Mouse (Mus musculus): ENCODE results near the gene Smim4. TPM values are rescaled to one million over a fixed set of nuclear protein-coding genes. Genes with fewer than 3 reads are reported as not detected.

Gene Smim4
- polyA plus RNA-seq, 1 experiment from 2014 or later: 127 TPM

DNA sequence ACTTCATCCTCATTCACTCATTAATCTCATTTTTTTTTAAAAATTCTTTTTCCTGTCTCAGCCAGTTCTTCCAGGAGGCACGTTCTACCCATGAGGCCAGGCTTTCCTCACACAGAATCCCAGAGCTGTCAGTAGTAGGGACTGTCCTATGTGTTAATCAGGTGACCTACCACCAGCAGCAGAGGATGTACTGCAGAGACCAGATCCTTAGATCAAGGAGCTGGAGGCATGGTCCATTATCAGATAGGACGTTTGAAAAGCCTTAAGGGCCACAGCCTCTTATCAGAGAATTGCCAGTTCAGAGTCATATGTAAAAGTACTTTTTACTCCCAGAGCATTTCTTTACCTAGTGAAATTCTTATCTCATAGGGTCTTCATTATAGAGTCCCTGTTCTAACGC, 14.7 kb downstream of the Smim4 start:
- Histone ChIP-seq H3K4me2 (replicated peaks; ENCODE audit: low read depth) (no peak overlapping the region), H3K27me3 (replicated peaks; ENCODE audit: control insufficient read depth, insufficient read depth, low read length) (no peaks in the 10 kb centered on the region), H3K36me3 (ENCODE audit: control insufficient read depth, insufficient read depth) (peaks cover 60% of the 10 kb centered on the region), H3K27ac (ENCODE audit: low read depth, low read length) (no peak overlapping the region), H3K9ac (ENCODE audit: low read depth, low read length) (no peak overlapping the region), H3K4me1 (replicated peaks; ENCODE audit: control insufficient read depth, insufficient read depth, low read length) (no peaks in the 10 kb centered on the region), H3K4me3 (ENCODE audit: low read depth, low read length) (no peak overlapping the region), H3K9me3 (ENCODE audit: control insufficient read depth) (no peaks in the 10 kb centered on the region)
- no peak for TF ChIP-seq CTCF (IDR thresholded peaks at IDR 0.05; ENCODE audit: low read depth)
- 64% methylated on average over 3 of the region's 3 CpGs for WGBS
- no peak for ATAC-seq

DNA sequence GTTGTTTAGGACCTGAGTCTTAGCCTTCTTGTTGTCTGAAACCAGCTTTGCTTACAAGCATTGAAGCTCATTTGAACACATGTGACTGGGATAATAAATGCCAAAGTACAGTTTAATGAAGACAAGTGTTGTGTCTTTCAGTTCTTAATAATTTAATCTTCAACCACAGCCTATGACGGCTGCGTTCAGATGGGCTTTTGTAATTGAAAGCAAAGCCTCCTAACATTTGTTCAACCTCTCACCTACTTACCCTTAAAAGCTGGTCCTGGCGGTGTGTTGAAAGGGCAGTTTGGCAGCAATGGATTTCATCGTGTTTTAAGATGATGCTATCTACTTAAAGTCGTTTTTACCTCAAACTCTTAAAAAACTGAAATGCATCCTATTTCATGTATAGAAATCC, 16.6 kb downstream of the Smim4 start:
- no peaks in the 10 kb centered on the region for H3K27me3 ChIP-seq (replicated peaks; ENCODE audit: control insufficient read depth, insufficient read depth, low read length)
- H3K9me3 ChIP-seq (ENCODE audit: control insufficient read depth): no peaks in the 10 kb centered on the region
- no peak overlapping the region for H3K9ac ChIP-seq (ENCODE audit: low read depth, low read length)
- no peak overlapping the region for H3K4me2 ChIP-seq (replicated peaks; ENCODE audit: low read depth)
- H3K4me3 ChIP-seq (ENCODE audit: low read depth, low read length): no peak overlapping the region
- TF ChIP-seq CTCF (IDR thresholded peaks at IDR 0.05; ENCODE audit: low read depth): no peak
- no peaks in the 10 kb centered on the region for H3K4me1 ChIP-seq (replicated peaks; ENCODE audit: control insufficient read depth, insufficient read depth, low read length)
- 75% methylated on average over 5 of the region's 5 CpGs for WGBS
- H3K36me3 ChIP-seq (ENCODE audit: control insufficient read depth, insufficient read depth): peaks cover 63% of the 10 kb centered on the region
- no peak for ATAC-seq
- no peak overlapping the region for H3K27ac ChIP-seq (ENCODE audit: low read depth, low read length)

DNA sequence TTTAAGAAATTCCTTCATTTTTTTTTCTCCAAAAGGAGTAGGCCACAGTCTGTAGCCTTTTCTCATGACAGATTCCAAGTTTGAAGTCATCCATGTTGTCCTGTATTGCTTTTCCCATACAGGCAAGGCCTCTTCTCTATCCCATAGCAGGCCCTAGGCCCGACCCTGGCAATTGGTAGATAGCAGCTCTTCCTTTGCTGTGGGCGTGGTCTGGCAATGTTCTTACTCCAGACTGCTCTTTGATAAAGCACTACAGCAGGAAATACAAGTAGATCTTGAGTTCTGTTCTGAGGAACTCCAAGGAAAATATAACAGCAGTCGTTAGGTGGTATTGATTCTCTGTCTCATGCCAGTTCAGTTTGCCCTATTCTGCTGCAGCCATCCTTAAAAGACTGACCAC, 18.1 kb downstream of the Smim4 start:
- H3K27ac ChIP-seq (ENCODE audit: low read depth, low read length): no peak overlapping the region
- H3K27me3 ChIP-seq (replicated peaks; ENCODE audit: control insufficient read depth, insufficient read depth, low read length): no peaks in the 10 kb centered on the region
- no peak overlapping the region for H3K4me2 ChIP-seq (replicated peaks; ENCODE audit: low read depth)
- no peak overlapping the region for H3K4me3 ChIP-seq (ENCODE audit: low read depth, low read length)
- no peak overlapping the region for H3K9ac ChIP-seq (ENCODE audit: low read depth, low read length)
- 48% methylated on average over 3 of the region's 3 CpGs for WGBS
- no peak for ATAC-seq
- H3K9me3 ChIP-seq (ENCODE audit: control insufficient read depth): no peaks in the 10 kb centered on the region
- no peak for TF ChIP-seq CTCF (IDR thresholded peaks at IDR 0.05; ENCODE audit: low read depth)
- no peaks in the 10 kb centered on the region for H3K4me1 ChIP-seq (replicated peaks; ENCODE audit: control insufficient read depth, insufficient read depth, low read length)
- H3K36me3 ChIP-seq (ENCODE audit: control insufficient read depth, insufficient read depth): peaks cover 73% of the 10 kb centered on the region

DNA sequence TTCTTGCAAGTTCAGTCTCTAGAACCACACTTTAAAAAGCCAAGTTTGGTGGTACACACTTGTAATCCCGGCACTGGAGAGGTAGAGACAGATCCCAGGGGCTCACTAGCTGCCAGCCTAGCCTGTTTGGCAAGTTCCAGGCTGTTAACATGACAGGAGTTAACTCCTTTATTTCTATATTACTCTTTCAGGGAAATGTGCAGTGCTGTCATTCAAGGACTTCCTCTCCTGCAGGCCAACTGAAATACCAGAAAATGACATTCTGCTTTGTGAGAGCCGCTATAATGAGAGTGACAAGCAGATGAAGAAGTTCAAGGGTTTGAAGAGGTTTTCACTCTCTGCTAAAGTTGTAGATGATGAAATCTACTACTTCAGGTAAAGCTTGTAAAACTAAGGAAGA, 23.6 kb downstream of the Smim4 start:
- ATAC-seq: no peak
- Histone ChIP-seq H3K9me3 (ENCODE audit: control insufficient read depth) (no peaks in the 10 kb centered on the region), H3K4me2 (replicated peaks; ENCODE audit: low read depth) (no peak overlapping the region), H3K9ac (ENCODE audit: low read depth, low read length) (no peak overlapping the region), H3K4me1 (replicated peaks; ENCODE audit: control insufficient read depth, insufficient read depth, low read length) (no peaks in the 10 kb centered on the region), H3K36me3 (ENCODE audit: control insufficient read depth, insufficient read depth) (peaks cover 58% of the 10 kb centered on the region), H3K27ac (ENCODE audit: low read depth, low read length) (no peak overlapping the region), H3K4me3 (ENCODE audit: low read depth, low read length) (no peak overlapping the region), H3K27me3 (replicated peaks; ENCODE audit: control insufficient read depth, insufficient read depth, low read length) (no peaks in the 10 kb centered on the region)
- WGBS: 65% methylated on average over 2 of the region's 2 CpGs
- no peak for TF ChIP-seq CTCF (IDR thresholded peaks at IDR 0.05; ENCODE audit: low read depth)

DNA sequence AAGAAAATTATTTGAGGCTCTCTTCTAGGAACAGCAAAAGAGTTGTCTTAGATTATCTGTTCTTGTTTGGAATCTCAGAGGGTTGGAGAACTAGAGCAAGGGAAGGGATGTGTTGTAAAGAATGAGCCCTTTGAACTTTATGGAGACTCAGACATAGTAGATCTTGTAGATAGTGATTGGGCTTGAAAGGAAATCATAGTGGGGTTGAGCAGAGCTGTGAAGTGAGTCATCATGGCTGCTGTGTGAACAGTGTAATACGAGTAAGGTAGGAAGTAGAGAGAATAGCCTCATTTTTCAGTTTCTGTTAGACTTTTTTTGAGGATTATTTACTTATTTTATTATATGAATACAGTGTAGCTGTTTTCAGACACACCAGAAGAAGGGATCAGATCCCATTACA, 38.8 kb downstream of the Smim4 start:
- no peaks in the 10 kb centered on the region for H3K9me3 ChIP-seq (ENCODE audit: control insufficient read depth)
- H3K27me3 ChIP-seq (replicated peaks; ENCODE audit: control insufficient read depth, insufficient read depth, low read length): no peaks in the 10 kb centered on the region
- no peak for TF ChIP-seq CTCF (IDR thresholded peaks at IDR 0.05; ENCODE audit: low read depth)
- no peak overlapping the region for H3K27ac ChIP-seq (ENCODE audit: low read depth, low read length)
- H3K4me3 ChIP-seq (ENCODE audit: low read depth, low read length): no peak overlapping the region
- ATAC-seq: no peak
- WGBS: 56% methylated on average over 1 of the region's 1 CpGs
- H3K4me2 ChIP-seq (replicated peaks; ENCODE audit: low read depth): no peak overlapping the region
- peaks cover 54% of the 10 kb centered on the region for H3K36me3 ChIP-seq (ENCODE audit: control insufficient read depth, insufficient read depth)
- no peak overlapping the region for H3K9ac ChIP-seq (ENCODE audit: low read depth, low read length)
- H3K4me1 ChIP-seq (replicated peaks; ENCODE audit: control insufficient read depth, insufficient read depth, low read length): no peaks in the 10 kb centered on the region

DNA sequence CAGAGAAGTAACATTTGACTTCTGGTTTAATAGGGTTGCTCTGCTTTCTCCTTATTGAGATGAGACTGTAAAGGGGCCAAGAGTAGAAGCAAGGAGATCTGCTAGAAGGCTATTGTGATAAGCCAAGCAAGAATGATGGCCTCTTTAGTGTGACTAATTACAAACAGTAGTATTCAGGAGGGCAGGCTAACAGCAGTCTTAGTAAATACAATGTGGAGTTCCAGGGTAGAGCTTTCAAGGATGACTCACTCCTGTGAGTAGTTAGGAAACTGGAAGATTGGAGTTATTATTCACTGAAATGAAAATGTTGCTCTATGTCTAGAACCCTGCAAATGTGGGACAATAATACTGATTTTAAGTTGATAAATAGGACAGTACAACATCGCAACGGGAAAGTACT, 40.2 kb downstream of the Smim4 start:
- Histone ChIP-seq H3K4me3 (ENCODE audit: low read depth, low read length) (no peak overlapping the region), H3K9me3 (ENCODE audit: control insufficient read depth) (no peaks in the 10 kb centered on the region), H3K4me2 (replicated peaks; ENCODE audit: low read depth) (no peak overlapping the region), H3K9ac (ENCODE audit: low read depth, low read length) (no peak overlapping the region), H3K4me1 (replicated peaks; ENCODE audit: control insufficient read depth, insufficient read depth, low read length) (no peaks in the 10 kb centered on the region), H3K36me3 (ENCODE audit: control insufficient read depth, insufficient read depth) (peaks cover 57% of the 10 kb centered on the region), H3K27ac (ENCODE audit: low read depth, low read length) (no peak overlapping the region), H3K27me3 (replicated peaks; ENCODE audit: control insufficient read depth, insufficient read depth, low read length) (no peaks in the 10 kb centered on the region)
- ATAC-seq: no peak
- WGBS: 86% methylated on average over 2 of the region's 2 CpGs
- no peak for TF ChIP-seq CTCF (IDR thresholded peaks at IDR 0.05; ENCODE audit: low read depth)

DNA sequence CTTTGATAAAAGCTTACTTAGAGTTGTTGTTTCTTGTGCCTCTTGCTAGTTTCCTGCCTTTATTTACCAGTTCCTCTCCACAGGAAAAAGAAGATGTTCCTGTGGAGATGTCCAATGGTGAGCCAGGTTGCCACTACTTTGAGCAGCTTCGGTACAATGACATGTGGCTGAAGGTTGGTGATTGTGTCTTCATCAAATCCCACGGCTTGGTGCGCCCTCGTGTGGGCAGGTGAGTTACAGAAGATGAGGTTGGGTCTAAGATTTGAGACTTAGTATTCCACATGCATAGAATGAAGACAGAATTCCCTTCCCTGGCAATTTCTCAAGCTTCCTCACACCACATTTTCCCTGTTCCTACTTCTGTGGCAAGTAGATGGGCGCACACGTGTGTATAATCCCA, 41.3 kb downstream of the Smim4 start:
- Histone ChIP-seq H3K4me2 (replicated peaks; ENCODE audit: low read depth) (no peak overlapping the region), H3K4me3 (ENCODE audit: low read depth, low read length) (no peak overlapping the region), H3K36me3 (ENCODE audit: control insufficient read depth, insufficient read depth) (peaks cover 63% of the 10 kb centered on the region), H3K4me1 (replicated peaks; ENCODE audit: control insufficient read depth, insufficient read depth, low read length) (no peaks in the 10 kb centered on the region), H3K9me3 (ENCODE audit: control insufficient read depth) (no peaks in the 10 kb centered on the region), H3K9ac (ENCODE audit: low read depth, low read length) (no peak overlapping the region), H3K27ac (ENCODE audit: low read depth, low read length) (no peak overlapping the region), H3K27me3 (replicated peaks; ENCODE audit: control insufficient read depth, insufficient read depth, low read length) (no peaks in the 10 kb centered on the region)
- WGBS: 82% methylated on average over 6 of the region's 6 CpGs
- peak; percentile 63 for TF ChIP-seq CTCF (IDR thresholded peaks at IDR 0.05; ENCODE audit: low read depth)
- no peak for ATAC-seq
